21 mouse cellular contexts compared by ENCODE assay signal in the genomic region with DNA sequence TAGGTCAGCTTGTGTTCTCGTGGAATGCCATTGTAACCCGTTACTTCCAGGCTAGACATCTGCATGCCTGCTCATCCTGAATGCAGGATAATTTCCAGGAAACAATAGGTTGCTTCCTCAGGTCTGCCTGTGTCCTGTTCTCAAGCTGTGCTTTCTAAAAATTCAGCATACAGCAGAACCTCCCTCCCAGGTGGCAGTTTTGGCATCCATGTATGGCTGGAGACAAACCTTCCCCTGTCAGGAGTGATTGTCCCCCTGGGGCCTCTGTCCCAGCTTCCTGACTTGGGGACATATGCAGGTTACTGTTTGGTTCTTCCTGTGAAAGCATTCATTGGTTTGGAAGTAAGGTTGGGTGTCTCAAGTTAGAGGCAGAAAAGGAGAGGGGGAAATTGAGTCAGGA.
A peak's percentile ranks its signal among the peaks of the same experiment; 100 is the strongest.
DNase-seq lines count a peak whose midpoint lies in the region; ATAC-seq and TF ChIP-seq lines count a peak whose summit lies in the region.
"Had no signal": no experiment of that assay in that cellular context is flagged by ENCODE, and none has a peak within 500 bp of the region (broad histone marks: within the 10 kb centered on the region; RNA-seq: fewer than 3 reads in every experiment).

No protein-coding gene starts in this region.

- TF ChIP-seq EP300 in heart, adult 2 months (IDR thresholded peaks at IDR 0.05; ENCODE audit: insufficient read depth, low read depth, low read length) = no peak

- H3K27me3 ChIP-seq in forebrain, embryonic 15.5 days = no peaks in the 10 kb centered on the region
- no peaks in the 10 kb centered on the region for H3K27me3 ChIP-seq in forebrain, embryonic 16.5 days (replicated peaks; ENCODE audit: control insufficient read depth, insufficient read depth, low read length)
- no peaks in the 10 kb centered on the region for H3K27me3 ChIP-seq in midbrain, embryonic 13.5 days
- no peaks in the 10 kb centered on the region for H3K27me3 ChIP-seq in midbrain, postnatal 0 days (ENCODE audit: insufficient read depth, low read length)
- no peaks in the 10 kb centered on the region for H3K27me3 ChIP-seq in neural tube, embryonic 15.5 days (replicated peaks)
- H3K27me3 ChIP-seq in heart, adult 2 months (ENCODE audit: control insufficient read depth, insufficient read depth, low read length) = no peaks in the 10 kb centered on the region
- H3K27me3 ChIP-seq: embryonic facial prominence, embryonic 15.5 days; liver, embryonic 15.5 days; stomach, embryonic 15.5 days had no signal

- H3K79me2 ChIP-seq in heart, adult 2 months (replicated peaks; ENCODE audit: control insufficient read depth, insufficient read depth, low read length) = no peaks in the 10 kb centered on the region

- no peak for TF ChIP-seq POLR2A in heart, adult 2 months (IDR thresholded peaks at IDR 0.05; ENCODE audit: insufficient read depth, low read depth, low read length)

- no peak overlapping the region for H3K4me3 ChIP-seq in forebrain, embryonic 15.5 days
- no peak overlapping the region for H3K4me3 ChIP-seq in forebrain, embryonic 16.5 days (replicated peaks; ENCODE audit: low read length)
- no peak overlapping the region for H3K4me3 ChIP-seq in midbrain, embryonic 13.5 days (replicated peaks)
- H3K4me3 ChIP-seq in midbrain, postnatal 0 days (ENCODE audit: low read depth, low read length) = no peak overlapping the region
- H3K4me3 ChIP-seq in neural tube, embryonic 15.5 days (replicated peaks) = no peak overlapping the region
- H3K4me3 ChIP-seq in heart, adult 2 months = no peak overlapping the region
- H3K4me3 ChIP-seq: embryonic facial prominence, embryonic 15.5 days; forebrain, embryonic 10.5 days; liver, embryonic 15.5 days; myocyte; stomach, embryonic 15.5 days had no signal

- intact Hi-C loops in heart, adult 2 months (cut with DNase I) = no loop called here

- ATAC-seq in forebrain, embryonic 15.5 days (replicated peaks) = no peak
- ATAC-seq in forebrain, embryonic 16.5 days = no peak
- ATAC-seq in midbrain, embryonic 13.5 days = no peak
- no peak for ATAC-seq in midbrain, postnatal 0 days (ENCODE audit: low FRiP score)
- ATAC-seq in neural tube, embryonic 15.5 days (ENCODE audit: low FRiP score) = no peak
- ATAC-seq: intestine, postnatal 0 days had no signal

- no peaks in the 10 kb centered on the region for H3K9me3 ChIP-seq in forebrain, embryonic 15.5 days
- no peaks in the 10 kb centered on the region for H3K9me3 ChIP-seq in forebrain, embryonic 16.5 days (ENCODE audit: control insufficient read depth, low read length)
- H3K9me3 ChIP-seq in midbrain, embryonic 13.5 days = no peaks in the 10 kb centered on the region
- no peaks in the 10 kb centered on the region for H3K9me3 ChIP-seq in midbrain, postnatal 0 days (ENCODE audit: low read length)
- H3K9me3 ChIP-seq in neural tube, embryonic 15.5 days (replicated peaks) = no peaks in the 10 kb centered on the region
- H3K9me3 ChIP-seq: embryonic facial prominence, embryonic 15.5 days; forebrain, embryonic 10.5 days; liver, embryonic 15.5 days; stomach, embryonic 15.5 days had no signal

- no peak for TF ChIP-seq CTCF in midbrain, postnatal 0 days (IDR thresholded peaks at IDR 0.05)
- no peak for TF ChIP-seq CTCF in heart, adult 2 months (IDR thresholded peaks at IDR 0.05)

- DNase-seq in midbrain, postnatal 0 days (ENCODE audit: low spot score) = no peak
- peak; percentile 68 to 73 for DNase-seq in cerebellum, postnatal 25 days
- no peak for DNase-seq in frontal cortex, postnatal 36 days (ENCODE audit: low spot score in 2 of 2)
- no peak for DNase-seq in heart, adult 2 months
- DNase-seq: adrenal gland, adult 8-10 months; gastrocnemius, postnatal 25 days; lung, postnatal 10 days; spleen, adult 18-20 months; thymus, adult 2 months had no signal

- no peaks in the 10 kb centered on the region for H3K36me3 ChIP-seq in forebrain, embryonic 15.5 days
- no peaks in the 10 kb centered on the region for H3K36me3 ChIP-seq in forebrain, embryonic 16.5 days (ENCODE audit: control insufficient read depth, insufficient read depth)
- H3K36me3 ChIP-seq in midbrain, embryonic 13.5 days = no peaks in the 10 kb centered on the region
- H3K36me3 ChIP-seq in midbrain, postnatal 0 days (ENCODE audit: insufficient read depth, low read length) = no peaks in the 10 kb centered on the region
- H3K36me3 ChIP-seq in neural tube, embryonic 15.5 days = no peaks in the 10 kb centered on the region
- no peaks in the 10 kb centered on the region for H3K36me3 ChIP-seq in heart, adult 2 months (ENCODE audit: control insufficient read depth, insufficient read depth, low read length)
- H3K36me3 ChIP-seq: embryonic facial prominence, embryonic 15.5 days; forebrain, embryonic 10.5 days; liver, embryonic 15.5 days; stomach, embryonic 15.5 days had no signal

- no peak overlapping the region for H3K4me2 ChIP-seq in forebrain, embryonic 15.5 days (replicated peaks)
- no peak overlapping the region for H3K4me2 ChIP-seq in forebrain, embryonic 16.5 days (ENCODE audit: low read length)
- H3K4me2 ChIP-seq in midbrain, embryonic 13.5 days (replicated peaks) = no peak overlapping the region
- no peak overlapping the region for H3K4me2 ChIP-seq in midbrain, postnatal 0 days (ENCODE audit: low read depth, low read length, poor library complexity, severe bottlenecking)
- no peak overlapping the region for H3K4me2 ChIP-seq in neural tube, embryonic 15.5 days
- H3K4me2 ChIP-seq: embryonic facial prominence, embryonic 15.5 days; heart, embryonic 11.5 days; liver, embryonic 15.5 days; stomach, embryonic 15.5 days had no signal

- WGBS in forebrain, embryonic 15.5 days = 54% methylated on average over 2 of the region's 2 CpGs
- WGBS in forebrain, embryonic 16.5 days = 46% methylated on average over 2 of the region's 2 CpGs
- 45% methylated on average over 2 of the region's 2 CpGs for WGBS in midbrain, embryonic 13.5 days
- WGBS in midbrain, postnatal 0 days = 48% methylated on average over 2 of the region's 2 CpGs
- WGBS in neural tube, embryonic 15.5 days = 43% methylated on average over 2 of the region's 2 CpGs
- WGBS in heart, adult 2 months = 59% methylated on average over 2 of the region's 2 CpGs

- peak overlapping the region; percentile 37; the same call in 1 of the 2 replicates for H3K27ac ChIP-seq in forebrain, embryonic 15.5 days (replicated peaks)
- H3K27ac ChIP-seq in forebrain, embryonic 16.5 days (ENCODE audit: low read length) = no peak overlapping the region
- H3K27ac ChIP-seq in midbrain, embryonic 13.5 days = peak overlapping the region; percentile 21
- no peak overlapping the region; the same call in 1 of the 2 replicates for H3K27ac ChIP-seq in midbrain, postnatal 0 days (ENCODE audit: low read depth, low read length)
- peak overlapping the region; percentile 56 for H3K27ac ChIP-seq in neural tube, embryonic 15.5 days (replicated peaks)
- no peak overlapping the region for H3K27ac ChIP-seq in heart, adult 2 months
- H3K27ac ChIP-seq: embryonic facial prominence, embryonic 15.5 days; forebrain, embryonic 10.5 days; kidney, postnatal 0 days; liver, embryonic 15.5 days; stomach, embryonic 15.5 days had no signal

- H3K4me1 ChIP-seq in forebrain, embryonic 15.5 days = peaks cover 6% of the 10 kb centered on the region; the same call in 1 of the 2 replicates
- peaks cover 13% of the 10 kb centered on the region for H3K4me1 ChIP-seq in forebrain, embryonic 16.5 days (replicated peaks; ENCODE audit: control insufficient read depth, insufficient read depth, low read length)
- peaks cover 30% of the 10 kb centered on the region for H3K4me1 ChIP-seq in midbrain, embryonic 13.5 days (replicated peaks)
- peaks cover 18% of the 10 kb centered on the region for H3K4me1 ChIP-seq in midbrain, postnatal 0 days (ENCODE audit: insufficient read depth, low read length)
- H3K4me1 ChIP-seq in neural tube, embryonic 15.5 days = peaks cover 20% of the 10 kb centered on the region
- H3K4me1 ChIP-seq in heart, adult 2 months (ENCODE audit: control insufficient read depth, insufficient read depth, low read length) = no peaks in the 10 kb centered on the region
- H3K4me1 ChIP-seq: embryonic facial prominence, embryonic 15.5 days; stomach, embryonic 15.5 days had no signal

- no peak overlapping the region for H3K9ac ChIP-seq in forebrain, embryonic 15.5 days (replicated peaks)
- no peak overlapping the region for H3K9ac ChIP-seq in forebrain, embryonic 16.5 days (replicated peaks; ENCODE audit: low read depth, low read length)
- no peak overlapping the region for H3K9ac ChIP-seq in midbrain, embryonic 13.5 days (replicated peaks)
- no peak overlapping the region for H3K9ac ChIP-seq in midbrain, postnatal 0 days (replicated peaks; ENCODE audit: low read length, poor library complexity, severe bottlenecking)
- no peak overlapping the region for H3K9ac ChIP-seq in neural tube, embryonic 15.5 days (replicated peaks)
- H3K9ac ChIP-seq in heart, adult 2 months (ENCODE audit: low read depth, low read length) = no peak overlapping the region
- H3K9ac ChIP-seq: embryonic facial prominence, embryonic 15.5 days; liver, embryonic 15.5 days; stomach, embryonic 15.5 days had no signal

Comparison
In these comparisons a context has a peak if more than half of its experiments do, and no peak if none do; other contexts are left out.
1. H3K27ac ChIP-seq: peak in forebrain, embryonic 15.5 days (single experiment), midbrain, embryonic 13.5 days (single experiment) and neural tube, embryonic 15.5 days (single experiment); none in forebrain, embryonic 16.5 days (single experiment), midbrain, postnatal 0 days (single experiment) and heart, adult 2 months (single experiment).
2. DNase-seq: peak in cerebellum, postnatal 25 days (2 of 2); none in midbrain, postnatal 0 days (single experiment), frontal cortex, postnatal 36 days (0 of 2) and heart, adult 2 months (0 of 2).